Mouse (Mus musculus): ENCODE measurements around the gene Olfr150.
"Not testable (repeated sequence)": the region's sequence is repeated elsewhere in the genome, so short reads cannot be mapped to it uniquely, and the experiment has no call there.

Olfr150 gene

GRCm38 (mm10) chr9:39730678-39731077 lies at the start of gene Olfr150:
TSS of gene Olfr150 (plus strand) at chr9:39730978.
- no peak for DNase-seq

DNA sequence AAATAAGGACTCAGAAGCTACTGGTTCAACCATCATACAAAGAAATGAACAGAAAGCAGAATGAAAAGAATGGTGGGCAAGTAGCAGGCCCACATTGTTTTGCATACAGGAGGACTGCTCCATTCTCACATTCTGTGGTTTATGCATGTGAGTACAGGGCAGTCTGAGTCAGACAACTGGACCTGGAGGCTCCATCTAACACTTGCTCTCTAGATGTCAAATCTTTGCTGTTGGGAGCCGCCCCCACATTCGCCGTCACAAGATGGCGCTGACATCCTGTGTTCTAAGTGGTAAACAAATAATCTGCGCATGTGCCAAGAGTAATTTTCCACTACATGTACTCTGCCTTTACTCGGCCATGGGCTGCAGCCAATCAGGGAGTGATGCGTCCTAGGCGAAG lies 29.7 kb upstream of the Olfr150 start:
- not testable (repeated sequence) for DNase-seq

- no peak for DNase-seq
Observed at GRCm38 (mm10) chr9:39707017-39707416, 23.8 kb upstream of the Olfr150 start, which contains the start of gene Olfr149. TSS of gene Olfr149 (minus strand) at chr9:39707117.

- no peak for DNase-seq
Observed at GRCm38 (mm10) chr9:39708958-39709357, 21.8 kb upstream of the Olfr150 start.

DNA sequence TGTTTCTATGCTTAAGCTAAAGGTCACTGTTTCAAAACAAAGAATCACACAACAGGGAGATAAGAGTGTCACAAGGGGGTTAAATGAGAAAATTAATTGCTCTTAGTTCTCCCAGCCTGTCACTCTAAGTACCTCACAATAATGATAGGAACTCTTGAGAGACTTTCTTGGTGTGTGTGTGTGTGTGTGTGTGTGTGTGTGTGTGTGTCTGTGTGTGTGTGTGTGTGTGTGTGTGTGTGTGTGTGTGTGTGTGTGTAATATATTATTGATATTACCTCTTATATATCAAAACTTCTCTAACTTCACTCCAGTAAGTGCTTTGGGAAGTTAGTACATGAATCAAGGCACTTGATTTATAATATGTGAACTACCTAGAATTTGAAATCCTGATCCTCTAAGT lies 19.7 kb upstream of the Olfr150 start, which contains the start of gene Olfr965:
TSS of gene Olfr965 (plus strand) at position 301 of the 400 bp plus-strand sequence.
- DNase-seq, result no peak

GRCm38 (mm10) chr9:39740741-39741140 lies 10.0 kb downstream of the Olfr150 start:
- no peak for DNase-seq

DNA sequence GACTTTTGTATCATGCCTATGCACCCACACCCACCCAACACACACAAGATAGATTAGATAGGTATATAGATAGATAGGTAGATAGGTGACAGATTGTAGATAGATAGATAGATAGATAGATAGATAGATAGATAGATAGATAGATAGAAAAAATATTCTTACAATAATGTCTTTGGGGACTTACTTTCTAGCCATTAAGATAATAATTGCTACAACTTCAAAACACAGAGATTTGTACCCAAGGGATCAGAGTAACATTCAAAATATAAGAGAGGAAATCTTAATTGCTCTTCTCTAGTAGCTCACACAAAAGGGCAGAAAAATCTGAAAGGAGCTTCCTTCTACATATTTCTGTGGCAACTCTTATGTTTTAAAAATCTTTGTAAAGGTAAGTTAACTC lies 15.2 kb downstream of the Olfr150 start, which contains the start of gene Olfr967:
TSS of gene Olfr967 (plus strand) at position 301 of the 400 bp plus-strand sequence.
- no peak for DNase-seq

- DNase-seq, result no peak
Observed at GRCm38 (mm10) chr9:39746428-39746827, 15.7 kb downstream of the Olfr150 start.

DNA sequence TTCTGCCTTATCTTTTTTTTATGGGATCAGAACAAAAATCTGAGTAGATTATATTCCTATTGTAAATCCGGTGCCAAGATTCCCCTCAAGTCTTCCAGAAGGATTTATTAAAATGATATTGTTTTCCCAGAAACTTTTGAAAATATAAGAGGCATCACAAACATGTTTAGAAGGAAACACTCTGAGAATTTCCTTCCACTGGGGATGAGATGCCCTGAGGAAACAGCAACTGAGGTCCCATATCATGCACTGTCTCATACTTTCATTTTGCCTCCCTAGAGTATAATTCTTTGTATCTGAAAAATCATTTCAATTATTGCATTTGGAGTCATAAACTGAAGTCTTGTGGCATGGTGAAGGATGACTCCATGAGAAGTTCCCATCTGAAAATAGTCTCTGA lies 52.4 kb downstream of the Olfr150 start, which contains the start of gene Olfr968:
TSS of gene Olfr968 (minus strand) at position 101 of the 400 bp plus-strand sequence.
- DNase-seq, result no peak

Data from cerebellum, adult 11-12 months (tissue).